Mouse (Mus musculus): ENCODE results near the gene Olfr27. TPM values are rescaled to one million over a fixed set of nuclear protein-coding genes. Genes with fewer than 3 reads are reported as not detected.

Gene Olfr27
- 0.51 and 0.79 TPM in 2 replicates for polyA plus RNA-seq (2012; rRNA removed)

DNA sequence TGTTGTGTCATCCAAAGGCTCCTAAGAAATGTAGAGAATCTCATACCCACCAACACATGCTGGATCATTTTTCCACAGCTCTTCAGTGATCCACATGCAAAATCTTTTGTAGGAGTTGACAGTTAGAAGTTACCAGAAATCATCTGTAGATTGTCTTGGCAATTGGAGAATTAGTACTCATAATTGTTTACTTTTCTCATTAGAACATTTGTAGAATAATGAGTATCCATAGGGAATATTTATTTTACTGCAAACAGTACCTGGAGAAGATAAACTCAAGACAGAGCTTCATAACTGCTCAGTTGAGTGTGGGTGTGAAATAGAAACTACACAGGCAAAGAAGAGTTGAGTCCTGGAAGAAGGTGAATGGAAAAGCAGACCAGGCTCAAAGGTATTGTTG lies at the start of gene Olfr27:
Olfr27 (plus strand) TSS at position 301 of the 400 bp plus-strand sequence.
- Histone ChIP-seq H3K27me3 (ENCODE audit: control insufficient read depth, insufficient read depth, low read length) (no peaks in the 10 kb centered on the region), H3K4me1 (ENCODE audit: control insufficient read depth, insufficient read depth, low read length) (no peaks in the 10 kb centered on the region), H3K27ac (ENCODE audit: control insufficient read depth, insufficient read depth, low read depth, low read length) (no peak within 1 kb of the TSS), H3K4me3 (ENCODE audit: control insufficient read depth, low read depth, low read length) (no peak within 1 kb of the TSS), H3K36me3 (ENCODE audit: control insufficient read depth, insufficient read depth, low read length) (no peaks in the 10 kb centered on the region)
- TF ChIP-seq POLR2A (IDR thresholded peaks at IDR 0.05; ENCODE audit: control insufficient read depth, low read depth, low read length) (no peak), CTCF (IDR thresholded peaks at IDR 0.05; ENCODE audit: control insufficient read depth, insufficient read depth, insufficient replicate concordance, low read depth, low read length) (no peak)

DNA sequence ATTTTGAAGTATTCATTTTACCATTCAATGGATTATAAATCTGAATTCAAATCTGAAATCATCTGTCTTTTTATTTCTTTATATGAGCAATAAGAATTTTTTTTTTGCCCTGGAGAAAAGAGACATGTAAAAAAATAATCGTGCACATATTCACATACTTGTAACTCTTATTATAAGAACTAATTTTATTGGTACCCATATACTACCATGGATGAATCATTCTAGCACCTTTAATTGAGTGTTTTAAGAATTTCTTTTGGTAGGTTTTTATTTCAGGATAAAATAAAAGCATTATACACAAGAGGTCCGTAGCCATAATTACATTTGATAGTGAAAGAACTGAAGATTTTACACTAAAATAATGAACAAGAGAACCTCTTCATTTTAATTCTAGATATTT lies 49.1 kb upstream of the Olfr27 start, which contains the start of gene Olfr938:
Olfr938 (minus strand) TSS at position 101 of the 400 bp plus-strand sequence.
- no peaks in the 10 kb centered on the region for H3K36me3 ChIP-seq (ENCODE audit: control insufficient read depth, insufficient read depth, low read length)
- H3K27ac ChIP-seq (ENCODE audit: control insufficient read depth, insufficient read depth, low read depth, low read length): no peak within 1 kb of the TSS
- TF ChIP-seq CTCF (IDR thresholded peaks at IDR 0.05; ENCODE audit: control insufficient read depth, insufficient read depth, insufficient replicate concordance, low read depth, low read length) (no peak), POLR2A (IDR thresholded peaks at IDR 0.05; ENCODE audit: control insufficient read depth, low read depth, low read length) (no peak)
- H3K27me3 ChIP-seq (ENCODE audit: control insufficient read depth, insufficient read depth, low read length): no peaks in the 10 kb centered on the region
- H3K4me1 ChIP-seq (ENCODE audit: control insufficient read depth, insufficient read depth, low read length): no peaks in the 10 kb centered on the region
- H3K4me3 ChIP-seq (ENCODE audit: control insufficient read depth, low read depth, low read length): no peak within 1 kb of the TSS

DNA sequence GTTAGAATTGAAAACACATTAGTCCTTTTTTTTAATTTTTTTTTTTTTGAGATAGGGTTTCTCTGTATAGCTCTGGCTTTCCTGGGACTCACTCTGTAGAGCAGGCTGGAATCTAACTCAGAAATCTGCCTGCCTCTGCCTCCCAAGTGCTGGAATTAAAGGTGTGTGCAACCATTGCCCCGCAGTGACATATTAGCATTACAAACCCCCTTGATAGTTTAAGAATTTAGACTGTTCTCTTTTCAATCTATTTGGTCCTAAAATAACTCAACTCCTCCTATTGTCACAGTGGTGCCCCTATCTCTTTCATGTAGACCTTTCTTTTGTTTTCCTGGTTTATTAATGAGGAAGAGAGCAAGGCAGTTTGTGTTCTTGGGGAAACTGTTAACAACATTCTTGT lies 605 bp upstream of the Olfr27 start:
- no peaks in the 10 kb centered on the region for H3K36me3 ChIP-seq (ENCODE audit: control insufficient read depth, insufficient read depth, low read length)
- H3K4me3 ChIP-seq (ENCODE audit: control insufficient read depth, low read depth, low read length): no peak overlapping the region
- no peaks in the 10 kb centered on the region for H3K27me3 ChIP-seq (ENCODE audit: control insufficient read depth, insufficient read depth, low read length)
- TF ChIP-seq POLR2A (IDR thresholded peaks at IDR 0.05; ENCODE audit: control insufficient read depth, low read depth, low read length) (no peak), CTCF (IDR thresholded peaks at IDR 0.05; ENCODE audit: control insufficient read depth, insufficient read depth, insufficient replicate concordance, low read depth, low read length) (no peak)
- H3K27ac ChIP-seq (ENCODE audit: control insufficient read depth, insufficient read depth, low read depth, low read length): no peak overlapping the region
- H3K4me1 ChIP-seq (ENCODE audit: control insufficient read depth, insufficient read depth, low read length): no peaks in the 10 kb centered on the region

DNA sequence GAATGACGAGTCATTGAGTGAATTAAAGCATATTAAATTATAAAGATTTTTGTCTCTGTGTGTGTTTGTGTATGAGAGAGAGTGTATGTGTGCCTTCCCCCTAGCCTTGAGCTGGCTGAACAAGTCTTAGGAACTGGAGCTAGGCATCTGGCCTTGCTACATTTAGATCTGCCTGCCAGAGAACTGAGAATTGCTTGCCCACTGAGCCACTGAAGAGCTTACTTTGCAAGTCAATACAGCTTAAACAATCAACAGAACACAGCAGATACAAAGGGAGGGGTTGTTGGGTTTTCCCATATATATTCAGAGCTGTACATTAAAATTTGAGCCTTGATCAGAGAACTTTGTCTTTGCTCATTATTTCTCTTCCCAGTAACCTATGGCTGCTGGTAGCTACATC lies 24.5 kb downstream of the Olfr27 start:
- Histone ChIP-seq H3K36me3 (ENCODE audit: control insufficient read depth, insufficient read depth, low read length) (no peaks in the 10 kb centered on the region), H3K27ac (ENCODE audit: control insufficient read depth, insufficient read depth, low read depth, low read length) (no peak overlapping the region), H3K4me1 (ENCODE audit: control insufficient read depth, insufficient read depth, low read length) (no peaks in the 10 kb centered on the region), H3K27me3 (ENCODE audit: control insufficient read depth, insufficient read depth, low read length) (no peaks in the 10 kb centered on the region), H3K4me3 (ENCODE audit: control insufficient read depth, low read depth, low read length) (no peak overlapping the region)
- TF ChIP-seq CTCF (IDR thresholded peaks at IDR 0.05; ENCODE audit: control insufficient read depth, insufficient read depth, insufficient replicate concordance, low read depth, low read length) (no peak), POLR2A (IDR thresholded peaks at IDR 0.05; ENCODE audit: control insufficient read depth, low read depth, low read length) (no peak)

DNA sequence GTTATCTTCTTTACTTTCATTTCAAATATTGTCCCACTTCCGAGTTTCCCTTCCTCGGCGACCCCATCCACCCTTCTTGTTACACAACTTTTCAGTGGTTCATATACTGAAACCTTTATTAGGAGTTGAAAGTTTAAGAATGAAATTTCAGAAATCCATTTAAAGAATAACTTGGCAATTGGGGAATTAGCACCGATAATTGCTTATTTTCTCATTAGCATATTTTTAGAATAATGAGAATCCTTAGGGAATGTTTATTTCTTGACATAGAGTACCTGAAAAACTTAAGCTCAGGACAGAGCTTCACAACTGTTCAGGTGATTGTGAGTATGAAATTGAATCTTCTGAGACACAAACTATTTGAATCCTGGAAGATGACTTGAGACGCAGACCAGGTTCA lies 38.1 kb downstream of the Olfr27 start, which contains the start of gene Olfr943:
Olfr943 (plus strand) TSS at position 301 of the 400 bp plus-strand sequence.
- Histone ChIP-seq H3K4me3 (ENCODE audit: control insufficient read depth, low read depth, low read length) (no peak within 1 kb of the TSS), H3K27ac (ENCODE audit: control insufficient read depth, insufficient read depth, low read depth, low read length) (no peak within 1 kb of the TSS), H3K27me3 (ENCODE audit: control insufficient read depth, insufficient read depth, low read length) (no peaks in the 10 kb centered on the region), H3K36me3 (ENCODE audit: control insufficient read depth, insufficient read depth, low read length) (no peaks in the 10 kb centered on the region), H3K4me1 (ENCODE audit: control insufficient read depth, insufficient read depth, low read length) (no peaks in the 10 kb centered on the region)
- TF ChIP-seq CTCF (IDR thresholded peaks at IDR 0.05; ENCODE audit: control insufficient read depth, insufficient read depth, insufficient replicate concordance, low read depth, low read length) (no peak), POLR2A (IDR thresholded peaks at IDR 0.05; ENCODE audit: control insufficient read depth, low read depth, low read length) (no peak)

Other genes starting within 250 kb of the Olfr27 start
- 0.16 and 0.19 TPM in 2 replicates for gene Olfr930, start 198.3 kb upstream of the Olfr27 start, polyA plus RNA-seq (2012; rRNA removed)
- gene Olfr933, start 155.8 kb upstream of the Olfr27 start, polyA plus RNA-seq (2012; rRNA removed): not detected in 2 replicates
- not detected in 2 replicates for gene Olfr934, start 139.8 kb upstream of the Olfr27 start, polyA plus RNA-seq (2012; rRNA removed)
- gene Olfr935, start 128.4 kb upstream of the Olfr27 start, polyA plus RNA-seq (2012; rRNA removed): not detected in 2 replicates
- gene Olfr146, start 104.8 kb upstream of the Olfr27 start, polyA plus RNA-seq (2012; rRNA removed): not detected in 2 replicates
- gene Olfr937, start 63.2 kb upstream of the Olfr27 start, polyA plus RNA-seq (2012; rRNA removed): not detected in 2 replicates
- not detected in 2 replicates for gene Olfr938, start 49.2 kb upstream of the Olfr27 start, polyA plus RNA-seq (2012; rRNA removed)
- gene Olfr943, start 38.2 kb downstream of the Olfr27 start, polyA plus RNA-seq (2012; rRNA removed): not detected in 2 replicates
- not detected in 2 replicates for gene Olfr944, start 73.8 kb downstream of the Olfr27 start, polyA plus RNA-seq (2012; rRNA removed)
- gene Olfr1537, start 121.9 kb downstream of the Olfr27 start, polyA plus RNA-seq (2012; rRNA removed): not detected in 2 replicates
- not detected in 2 replicates for gene Olfr945, start 148.7 kb downstream of the Olfr27 start, polyA plus RNA-seq (2012; rRNA removed)
- not detected in 2 replicates for gene Olfr948, start 197.9 kb downstream of the Olfr27 start, polyA plus RNA-seq (2012; rRNA removed)

All from testis, adult 2 months (tissue).